Mouse (Mus musculus) kidney, postnatal 14 days (tissue): ENCODE results near the gene Srrm2.
A peak's percentile ranks its signal among the peaks of the same experiment; 100 is the strongest.
"Not testable (repeated sequence)": the region's sequence is repeated elsewhere in the genome, so short reads cannot be mapped to it uniquely, and the experiment has no call there.

Experiments used
- DNase-seq: peaks from one replicate; pipeline ENCODE4 v3.0.0; 2022; ENCODE audit warnings: mixed read lengths

The Srrm2 gene

DNA sequence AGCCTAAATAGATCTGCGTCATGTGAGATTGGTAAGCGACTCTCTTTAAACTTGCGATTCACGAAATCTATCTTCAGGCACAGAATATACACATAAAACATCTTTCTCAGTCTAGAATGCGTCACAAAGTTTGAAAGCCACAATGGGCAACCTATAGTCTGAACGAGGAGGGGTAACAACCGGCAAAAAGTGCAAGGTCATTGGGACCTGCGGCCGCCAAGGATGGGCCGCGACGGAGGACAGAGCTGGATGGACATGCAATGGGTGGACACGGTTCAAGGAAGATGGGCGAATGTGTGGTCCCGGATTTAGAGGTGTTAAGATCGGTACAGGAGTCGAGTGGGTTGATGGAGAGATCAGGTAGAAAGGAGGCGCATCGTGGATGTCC is 19.4 kb upstream of the Srrm2 start:
- no peak for DNase-seq

DNA sequence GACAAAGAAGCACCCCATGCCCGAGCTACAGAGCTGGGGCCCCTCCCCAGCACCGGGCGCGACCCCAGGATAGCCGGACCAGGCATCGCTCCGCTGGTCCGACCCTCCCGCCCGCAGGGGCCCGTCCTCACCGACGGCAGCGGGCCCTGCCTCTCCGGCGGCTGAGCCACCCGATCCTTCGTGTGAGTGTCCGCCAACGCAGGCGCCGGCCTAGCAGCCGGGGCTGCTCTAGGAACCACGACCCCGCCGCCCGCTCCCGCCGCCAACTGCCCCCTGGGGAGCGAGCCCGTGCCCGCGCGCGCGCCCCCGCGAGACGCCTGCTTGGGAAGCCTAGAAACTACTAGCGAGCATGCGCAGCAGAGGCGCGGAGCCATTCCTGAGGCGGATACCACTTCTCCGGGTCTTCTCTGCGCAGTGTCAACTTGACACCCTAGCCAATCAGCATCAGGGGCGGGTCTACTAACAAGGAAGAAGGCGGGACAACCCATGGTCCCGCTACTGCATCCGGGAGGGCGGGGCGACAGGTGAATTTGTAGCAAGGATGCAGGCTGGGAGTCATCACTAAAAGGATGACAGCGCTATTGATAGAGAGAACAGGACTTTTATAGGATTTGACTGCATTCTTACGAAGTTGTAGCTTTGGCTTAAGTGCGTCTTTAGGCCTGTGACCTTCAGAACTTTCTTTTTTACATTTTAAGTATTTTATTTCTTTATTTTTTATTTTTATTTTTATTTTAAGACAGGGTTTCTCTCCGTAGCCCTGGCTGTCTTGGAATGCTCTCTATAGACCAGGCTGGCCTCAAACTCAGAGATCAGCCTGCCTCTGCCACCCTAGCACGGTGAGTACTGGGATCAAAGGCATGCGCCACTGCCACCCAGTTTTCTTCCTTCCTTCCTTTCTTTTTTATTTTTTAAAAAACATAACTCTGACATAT is 18.8 kb upstream of the Srrm2 start, which contains the start of gene Flywch1:
Gene Flywch1 (minus strand): TSS at position 319 of the 935 bp plus-strand sequence.
- peak; percentile 99 for DNase-seq

DNA sequence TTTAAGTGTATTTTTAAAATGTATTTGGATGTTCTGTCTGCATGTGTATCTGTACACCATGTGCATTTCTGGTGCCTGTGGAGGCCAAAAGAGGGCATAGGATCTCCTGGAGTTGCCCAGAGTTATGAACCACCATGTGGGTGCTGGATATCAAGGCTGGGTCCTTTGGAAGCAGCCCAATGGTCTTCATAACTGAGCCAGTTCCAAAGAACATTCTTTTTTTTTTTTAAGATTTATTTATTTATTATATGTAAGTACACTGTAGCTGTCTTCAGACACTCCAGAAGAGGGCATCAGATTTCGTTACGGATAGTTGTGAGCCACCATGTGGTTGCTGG is 18.1 kb upstream of the Srrm2 start:
- DNase-seq: not testable (repeated sequence)

DNA sequence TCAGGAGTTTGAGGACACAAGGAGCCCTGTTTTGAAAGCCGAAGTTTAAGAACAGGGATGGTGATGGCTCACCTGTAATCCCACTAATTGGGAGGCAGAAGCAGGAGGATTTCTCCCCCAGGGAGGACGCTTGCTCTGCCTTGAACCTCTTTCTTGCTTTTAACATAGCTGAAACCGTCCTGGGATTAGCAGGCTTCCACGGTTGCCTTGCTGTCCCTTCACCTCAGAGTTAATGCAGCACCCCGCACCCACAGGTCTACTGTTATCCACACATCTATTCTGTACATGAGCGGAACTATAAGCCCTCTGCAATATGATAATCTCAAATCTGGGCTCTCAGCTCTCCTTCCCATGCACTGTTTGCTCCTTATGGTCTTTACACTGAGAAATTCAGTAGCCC is 16.7 kb upstream of the Srrm2 start:
- DNase-seq: no peak

- DNase-seq: peak; percentile 90
These were observed 16.2 kb upstream of the Srrm2 start for GRCm38 (mm10) chr17:23774090-23774489.

DNA sequence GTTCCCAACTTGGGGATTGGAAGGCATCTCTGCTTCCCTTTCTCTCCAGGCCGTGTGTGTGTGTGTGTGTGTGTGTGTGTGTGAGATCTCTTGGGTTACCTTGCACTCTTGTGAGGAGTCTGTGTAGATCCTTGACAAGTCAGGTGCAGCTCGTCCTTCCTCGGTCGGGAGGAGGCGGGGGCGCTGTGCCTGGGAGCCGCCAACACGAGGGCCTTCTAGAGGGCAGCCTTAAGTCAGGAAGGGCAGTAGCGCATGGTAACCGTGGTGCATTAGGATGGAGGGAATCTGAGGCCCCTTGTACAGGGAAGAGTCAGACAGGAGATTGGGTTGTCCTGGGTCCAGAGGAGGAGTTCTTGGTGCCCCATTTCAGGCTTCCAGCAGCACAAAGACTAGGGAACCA is 14.1 kb upstream of the Srrm2 start:
- DNase-seq: no peak

GRCm38 (mm10) chr17:23777141-23777540 is 13.2 kb upstream of the Srrm2 start:
- DNase-seq: no peak

DNA sequence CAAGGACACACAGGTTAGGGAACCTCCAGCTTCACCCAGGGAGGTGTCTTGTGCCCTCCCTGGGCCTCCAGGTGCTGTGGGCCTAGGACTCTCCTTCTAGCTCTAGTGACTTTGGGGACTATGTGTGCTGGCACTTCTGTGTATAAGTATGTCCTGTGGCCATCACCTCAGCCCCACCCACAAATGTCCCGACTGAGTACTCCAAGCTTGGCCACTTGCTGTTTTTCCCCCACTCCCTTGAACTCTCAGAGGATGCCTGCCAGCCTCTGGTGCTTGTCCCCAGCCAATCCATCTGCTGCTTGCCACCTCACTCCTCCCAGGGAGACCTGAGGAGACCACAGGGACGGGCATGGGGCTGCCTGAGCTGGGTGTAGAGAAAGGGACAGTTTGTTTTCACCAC is 11.9 kb upstream of the Srrm2 start:
- no peak for DNase-seq

DNA sequence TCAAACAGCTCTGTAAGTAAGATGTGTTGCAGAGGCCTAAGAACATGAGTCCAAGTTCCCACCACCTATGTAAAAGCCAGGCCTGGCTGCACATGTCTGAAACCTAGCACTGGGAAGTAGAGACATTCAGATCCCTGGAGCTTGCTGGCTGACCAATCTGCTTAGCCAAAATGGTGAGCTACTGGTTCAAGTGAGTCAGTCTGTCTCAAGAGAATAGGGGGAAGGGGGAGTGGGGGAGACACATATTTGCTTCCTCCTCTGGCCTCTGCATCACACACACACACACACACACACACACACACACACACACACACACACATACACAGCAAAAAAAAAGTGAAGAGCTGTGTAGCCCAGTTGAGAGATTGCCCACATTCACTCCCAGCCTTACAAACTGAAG is 7.0 kb upstream of the Srrm2 start:
- no peak for DNase-seq

DNA sequence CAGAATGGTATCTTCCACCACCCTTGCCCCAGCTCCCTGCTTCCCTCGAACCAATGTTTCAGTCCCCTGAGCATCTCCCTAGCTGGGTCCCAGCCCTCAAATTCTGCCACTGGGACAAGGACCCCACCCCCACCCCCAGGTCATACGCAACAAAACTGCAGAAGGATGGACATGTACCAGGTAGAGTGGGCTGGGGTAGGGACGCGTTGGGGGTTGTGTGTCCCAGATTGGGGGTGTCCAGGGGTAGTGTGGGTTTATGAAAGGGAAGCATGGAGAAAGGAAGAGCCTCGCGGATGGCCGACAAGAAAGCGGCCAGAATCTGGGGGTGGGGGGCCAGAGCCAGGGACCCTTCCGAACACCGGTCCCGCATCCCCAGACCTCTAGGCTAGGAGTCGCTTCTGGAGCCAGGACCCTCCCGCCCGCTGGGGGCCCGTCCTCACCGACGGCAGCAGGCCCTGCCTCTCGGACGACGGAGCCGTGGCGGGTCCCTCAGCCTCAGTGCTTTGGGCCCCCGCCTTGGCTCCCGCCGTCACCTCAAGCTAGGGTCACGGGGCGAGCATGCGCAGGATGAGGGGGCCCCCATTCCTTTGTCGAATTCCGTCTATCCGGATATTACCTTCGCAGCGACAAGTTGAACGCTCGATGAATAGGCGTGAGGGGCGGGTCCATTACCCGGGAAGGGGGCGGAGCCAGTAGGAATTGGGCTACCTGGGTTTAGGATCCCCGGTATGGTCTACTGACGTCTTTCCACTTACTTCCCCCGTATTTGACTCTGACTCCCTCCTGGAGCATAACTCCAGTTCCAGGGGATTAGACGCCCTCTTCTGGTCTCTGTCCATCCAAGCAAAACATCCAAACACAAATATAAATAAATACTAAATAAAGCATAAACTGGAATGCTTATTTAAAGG is 4.5 kb upstream of the Srrm2 start, which contains the start of gene Flywch2:
Gene Flywch2 (minus strand): TSS at position 521 of the 911 bp plus-strand sequence.
- peak; percentile 90 for DNase-seq

DNA sequence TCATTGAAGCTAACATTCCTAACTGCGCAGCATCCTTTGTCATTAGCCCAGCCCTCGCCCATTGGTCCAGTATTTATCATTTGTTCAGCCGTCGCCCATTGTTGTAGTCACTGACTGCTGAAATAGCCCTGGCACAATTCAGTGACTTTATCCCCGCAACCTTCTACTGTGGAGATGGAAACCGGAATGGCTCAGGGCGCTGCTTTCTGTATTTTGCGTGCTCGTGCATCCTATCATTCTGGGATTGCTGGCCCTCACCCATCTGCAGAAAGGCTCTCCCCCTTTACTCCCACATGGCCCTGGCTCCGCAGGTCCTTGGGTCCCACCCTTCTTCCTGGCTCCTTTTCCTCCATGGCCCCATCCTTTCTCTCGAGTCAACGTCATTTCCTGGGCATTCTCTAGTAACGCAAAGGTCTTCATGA is 3.8 kb upstream of the Srrm2 start:
- no peak for DNase-seq

- DNase-seq: no peak
These were observed 1.4 kb upstream of the Srrm2 start for GRCm38 (mm10) chr17:23788973-23789372.

- DNase-seq: no peak
These were observed 523 bp upstream of the Srrm2 start for GRCm38 (mm10) chr17:23789749-23790268.

DNA sequence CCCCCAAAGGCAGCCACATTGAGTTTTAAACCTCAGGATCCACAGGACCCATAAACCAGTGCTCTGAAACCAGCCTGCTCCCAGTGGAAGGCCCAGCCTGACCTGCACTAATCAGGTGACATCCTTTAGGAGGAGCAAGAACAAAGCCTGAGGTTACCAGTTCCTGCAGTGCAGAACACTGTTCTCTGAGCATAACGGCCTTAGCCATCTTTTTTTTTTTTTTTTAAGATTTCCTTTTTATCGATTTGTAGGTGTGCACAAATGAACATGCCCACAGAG is 686 bp downstream of the Srrm2 start:
- DNase-seq: no peak

GRCm38 (mm10) chr17:23795323-23795722 is 5.0 kb downstream of the Srrm2 start:
- no peak for DNase-seq

- no peak for DNase-seq
These were observed 7.0 kb downstream of the Srrm2 start for GRCm38 (mm10) chr17:23797316-23797715.

DNA sequence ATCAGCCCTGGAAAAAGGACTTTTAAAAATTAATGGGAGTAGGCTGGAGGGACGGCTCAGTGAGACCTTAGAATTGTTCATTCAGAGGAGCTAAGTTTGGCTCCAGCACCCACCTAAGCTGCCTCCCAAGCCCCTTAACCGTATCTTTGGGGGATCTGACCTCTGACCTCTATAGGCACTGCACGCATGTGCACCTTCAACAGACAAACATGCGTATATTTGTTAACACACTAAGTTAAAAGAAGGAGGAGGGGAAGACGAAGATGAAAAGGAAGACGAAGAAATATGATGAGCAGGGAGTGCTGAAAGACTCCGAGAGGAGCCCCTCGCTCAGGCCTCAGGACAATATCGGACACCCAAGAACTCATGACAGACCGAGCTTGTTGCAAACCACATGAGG is 11.3 kb downstream of the Srrm2 start:
- DNase-seq: no peak

GRCm38 (mm10) chr17:23802746-23803365 is 12.5 kb downstream of the Srrm2 start:
- DNase-seq: peak; percentile 99

DNA sequence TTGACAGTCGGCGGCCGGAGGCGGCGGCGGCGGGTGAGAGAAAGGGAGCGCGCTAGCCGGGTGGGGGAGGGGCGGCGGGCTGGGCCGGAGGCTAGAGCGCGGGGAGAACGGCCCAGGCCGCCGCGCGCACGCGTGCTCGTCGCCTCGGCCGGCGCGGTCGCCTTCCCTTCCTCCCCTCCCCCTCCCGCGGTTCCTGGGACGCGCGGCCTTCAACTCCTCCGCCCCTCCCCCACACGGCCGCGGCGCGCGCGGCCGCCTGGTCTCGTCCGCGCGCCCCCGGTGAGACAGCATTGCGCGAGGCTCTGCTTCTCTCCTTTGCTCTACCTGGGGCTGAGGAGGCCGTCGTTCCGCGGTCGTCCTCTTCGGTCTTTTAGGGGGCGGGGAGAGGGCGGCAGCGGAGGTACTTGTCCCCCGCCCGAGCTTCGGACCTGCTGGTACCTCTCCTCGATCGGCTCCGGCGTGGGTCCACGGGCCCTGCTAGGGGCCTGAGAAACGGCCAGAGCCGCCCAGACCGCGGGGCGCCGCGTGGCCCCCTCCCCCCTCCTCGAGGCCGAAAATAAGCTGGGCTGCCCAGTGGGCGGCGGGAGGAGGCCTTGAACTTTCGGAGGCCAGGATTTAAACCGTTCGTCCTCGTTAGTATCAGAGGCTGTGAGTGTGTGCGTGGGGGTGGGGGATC is 13.2 kb downstream of the Srrm2 start:
- peak; percentile 91 for DNase-seq

- DNase-seq: no peak
These were observed 14.2 kb downstream of the Srrm2 start for GRCm38 (mm10) chr17:23804426-23805085.

GRCm38 (mm10) chr17:23806867-23807266 is 16.5 kb downstream of the Srrm2 start:
- peak; percentile 63 for DNase-seq

DNA sequence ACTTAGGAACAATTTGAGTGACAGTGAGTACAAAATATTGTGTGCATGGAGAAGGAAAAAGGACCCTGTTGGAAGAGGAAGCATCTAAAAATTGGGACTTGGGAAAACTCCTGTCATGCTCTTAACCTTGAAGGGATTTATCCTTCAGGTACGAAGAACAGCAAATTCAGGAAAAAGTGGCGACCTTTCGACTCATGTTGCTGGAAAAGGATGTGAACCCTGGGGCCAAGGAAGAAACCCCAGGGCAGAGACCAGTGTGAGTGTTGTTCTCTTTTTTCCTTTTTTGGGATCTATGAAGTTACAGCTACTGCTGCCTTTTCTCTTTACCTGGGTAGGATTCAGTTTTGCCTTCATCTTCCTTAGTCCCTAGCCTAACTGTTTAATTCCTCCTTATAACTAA is 17.6 kb downstream of the Srrm2 start:
- DNase-seq: no peak
